Mouse (Mus musculus) forebrain, embryonic 12.5 days (tissue): ENCODE measurements around the gene Gsk3a. TPM values are rescaled to one million over a fixed set of nuclear protein-coding genes. Genes with fewer than 3 reads are reported as not detected.

Experiments used
- ATAC-seq: fragments of 200-750 bp; cut with Nextera tagmentation; 2 replicates; pipeline ENCODE4 v1.8.0; 2017; ENCODE audit warnings: moderate TSS enrichment; ENCODE audit not compliant: low FRiP score
- H3K27ac ChIP-seq: fragments of 300-500 bp; sonication (generic); 2 replicates; pipeline ENCODE4 v1.5.1; 2016; ENCODE audit warnings: mild to moderate bottlenecking
- H3K27me3 ChIP-seq: fragments of 300-500 bp; sonication (generic); 2 replicates; pipeline ENCODE4 v1.6.1; 2016; ENCODE audit warnings: mild to moderate bottlenecking
- H3K36me3 ChIP-seq: fragments of 300-500 bp; sonication (generic); replicated peaks from 2 replicates; pipeline ENCODE4 v1.6.1; 2016; ENCODE audit warnings: mild to moderate bottlenecking
- H3K4me1 ChIP-seq: fragments of 300-500 bp; sonication (generic); 2 replicates; pipeline ENCODE4 v1.6.1; 2016
- H3K4me2 ChIP-seq: fragments of 300-500 bp; sonication (generic); 2 replicates; pipeline ENCODE4 v1.6.1; 2016; ENCODE audit warnings: mild to moderate bottlenecking, moderate library complexity
- H3K4me3 ChIP-seq: fragments of 300-500 bp; sonication (generic); replicated peaks from 2 replicates; pipeline ENCODE4 v1.5.1; 2016; ENCODE audit warnings: mild to moderate bottlenecking
- H3K9ac ChIP-seq: fragments of 300-500 bp; sonication (generic); 2 replicates; pipeline ENCODE4 v1.6.1; 2016; ENCODE audit warnings: mild to moderate bottlenecking
- H3K9me3 ChIP-seq: fragments of 300-500 bp; sonication (generic); 2 replicates; pipeline ENCODE4 v1.6.1; 2016
- WGBS: fragments of 180-500 bp; shearing (Covaris S2); methylation state at CpG from one replicate; pipeline ENCODE4 v1.1.7; 2016; 5-methylcytosine and 5-hydroxymethylcytosine counted together
- polyA plus RNA-seq: library from polyadenylated mRNA; unstranded; fragments of >200 nt; fragmentation: Nextera tagmentation; extraction: Ambion mirVana; gene quantifications from 2 replicates; pipeline ENCODE4 v1.2.1, GENCODE M21; 2016

Gene Gsk3a
- polyA plus RNA-seq, 1 experiment from 2014 or later = 15.9 TPM

- peaks cover 45% of the 10 kb centered on the region for H3K36me3 ChIP-seq
- no peak overlapping the region for H3K27ac ChIP-seq
- H3K4me2 ChIP-seq = no peak overlapping the region
- no peaks in the 10 kb centered on the region for H3K9me3 ChIP-seq
- no peak for ATAC-seq
- H3K27me3 ChIP-seq = no peaks in the 10 kb centered on the region
- 90% methylated on average over 16 of the region's 16 CpGs for WGBS
- no peaks in the 10 kb centered on the region for H3K4me1 ChIP-seq
- H3K4me3 ChIP-seq = no peak overlapping the region
- no peak overlapping the region for H3K9ac ChIP-seq
These were observed 31.4 kb downstream of the Gsk3a start for GRCm38 (mm10) chr7:25206094-25206830.

GRCm38 (mm10) chr7:25205355-25206093 is 32.1 kb downstream of the Gsk3a start:
- H3K9ac ChIP-seq = no peak overlapping the region
- WGBS = 91% methylated on average over 16 of the region's 16 CpGs
- H3K4me1 ChIP-seq = no peaks in the 10 kb centered on the region
- H3K36me3 ChIP-seq = peaks cover 44% of the 10 kb centered on the region
- no peak overlapping the region for H3K4me3 ChIP-seq
- H3K4me2 ChIP-seq = no peak overlapping the region
- no peaks in the 10 kb centered on the region for H3K9me3 ChIP-seq
- H3K27me3 ChIP-seq = no peaks in the 10 kb centered on the region
- no peak overlapping the region for H3K27ac ChIP-seq
- ATAC-seq = no peak

GRCm38 (mm10) chr7:25203624-25204023 is 34.0 kb downstream of the Gsk3a start:
- no peak overlapping the region for H3K4me2 ChIP-seq
- H3K36me3 ChIP-seq = peaks cover 29% of the 10 kb centered on the region
- no peaks in the 10 kb centered on the region for H3K9me3 ChIP-seq
- no peaks in the 10 kb centered on the region for H3K4me1 ChIP-seq
- H3K4me3 ChIP-seq = no peak overlapping the region
- H3K27me3 ChIP-seq = no peaks in the 10 kb centered on the region
- H3K27ac ChIP-seq = no peak overlapping the region
- ATAC-seq = no peak
- WGBS = 91% methylated on average over 20 of the region's 20 CpGs
- H3K9ac ChIP-seq = no peak overlapping the region

- no peaks in the 10 kb centered on the region for H3K4me1 ChIP-seq
- H3K36me3 ChIP-seq = peaks cover 16% of the 10 kb centered on the region
- no peak for ATAC-seq
- no peak overlapping the region for H3K9ac ChIP-seq
- no peaks in the 10 kb centered on the region for H3K27me3 ChIP-seq
- H3K9me3 ChIP-seq = no peaks in the 10 kb centered on the region
- no peak overlapping the region for H3K4me2 ChIP-seq
- 77% methylated on average over 10 of the region's 10 CpGs for WGBS
- H3K4me3 ChIP-seq = no peak overlapping the region
- H3K27ac ChIP-seq = no peak overlapping the region
These were observed 40.1 kb downstream of the Gsk3a start for GRCm38 (mm10) chr7:25197384-25198018.

- Histone ChIP-seq H3K36me3 (peaks cover 4% of the 10 kb centered on the region; the same call in 1 of the 2 replicates), H3K4me1 (no peaks in the 10 kb centered on the region), H3K27ac (no peak overlapping the region), H3K9ac (no peak overlapping the region), H3K27me3 (no peaks in the 10 kb centered on the region), H3K9me3 (no peaks in the 10 kb centered on the region), H3K4me3 (no peak overlapping the region), H3K4me2 (no peak overlapping the region)
- 92% methylated on average over 9 of the region's 9 CpGs for WGBS
- ATAC-seq = no peak
These were observed 41.5 kb downstream of the Gsk3a start for GRCm38 (mm10) chr7:25196107-25196506.

GRCm38 (mm10) chr7:25195148-25195547 is 42.5 kb downstream of the Gsk3a start:
- no peak overlapping the region for H3K9ac ChIP-seq
- no peak overlapping the region for H3K4me2 ChIP-seq
- no peak overlapping the region for H3K4me3 ChIP-seq
- H3K36me3 ChIP-seq = no peaks in the 10 kb centered on the region
- no peak overlapping the region for H3K27ac ChIP-seq
- no peak for ATAC-seq
- no peaks in the 10 kb centered on the region for H3K4me1 ChIP-seq
- no peaks in the 10 kb centered on the region for H3K9me3 ChIP-seq
- no peaks in the 10 kb centered on the region for H3K27me3 ChIP-seq
- WGBS = 72% methylated on average over 3 of the region's 3 CpGs

- Histone ChIP-seq H3K4me2 (no peak overlapping the region), H3K4me3 (no peak overlapping the region), H3K9ac (no peak overlapping the region), H3K4me1 (peaks cover 5% of the 10 kb centered on the region; the same call in 1 of the 2 replicates), H3K9me3 (no peaks in the 10 kb centered on the region), H3K27ac (no peak overlapping the region), H3K27me3 (no peaks in the 10 kb centered on the region), H3K36me3 (no peaks in the 10 kb centered on the region)
- WGBS = 79% methylated on average over 8 of the region's 8 CpGs
- ATAC-seq = no peak
These were observed 45.5 kb downstream of the Gsk3a start for GRCm38 (mm10) chr7:25192110-25192509.

- Histone ChIP-seq H3K4me1 (peaks cover 5% of the 10 kb centered on the region; the same call in 1 of the 2 replicates), H3K4me3 (no peak overlapping the region), H3K4me2 (no peak overlapping the region), H3K36me3 (no peaks in the 10 kb centered on the region), H3K9me3 (no peaks in the 10 kb centered on the region), H3K9ac (no peak overlapping the region), H3K27me3 (no peaks in the 10 kb centered on the region), H3K27ac (no peak overlapping the region)
- no peak for ATAC-seq
- WGBS = 87% methylated on average over 11 of the region's 11 CpGs
These were observed 46.8 kb downstream of the Gsk3a start for GRCm38 (mm10) chr7:25190806-25191205.

- Histone ChIP-seq H3K4me2 (no peak overlapping the region), H3K4me3 (no peak overlapping the region), H3K4me1 (peaks cover 5% of the 10 kb centered on the region; the same call in 1 of the 2 replicates), H3K9me3 (no peaks in the 10 kb centered on the region), H3K27ac (no peak overlapping the region), H3K36me3 (no peaks in the 10 kb centered on the region), H3K27me3 (peaks cover 24% of the 10 kb centered on the region), H3K9ac (no peak overlapping the region)
- WGBS = 30% methylated on average over 21 of the region's 21 CpGs
- peak; percentile 91 for ATAC-seq
These were observed 49.7 kb downstream of the Gsk3a start for GRCm38 (mm10) chr7:25187662-25188650.

DNA sequence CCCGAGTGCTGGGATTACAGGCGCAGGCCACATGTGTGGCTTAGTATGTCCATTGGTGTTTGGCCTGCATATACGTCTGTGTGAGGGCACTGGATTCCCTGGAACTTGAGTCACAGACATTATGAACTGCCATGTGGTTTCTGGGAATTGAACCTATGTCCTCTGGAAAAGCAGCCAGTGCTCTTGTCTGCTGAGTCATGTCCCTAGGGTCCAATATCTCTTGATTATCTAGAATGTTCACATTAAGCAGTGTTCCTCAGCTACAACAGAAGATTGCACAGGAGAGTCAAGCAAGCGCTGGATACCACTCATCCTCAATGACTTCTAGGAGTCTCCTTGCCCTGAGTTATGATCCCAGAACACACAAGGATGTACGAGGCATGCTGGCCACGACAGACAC is 53.6 kb downstream of the Gsk3a start:
- no peak overlapping the region for H3K27ac ChIP-seq
- H3K4me1 ChIP-seq = peaks cover 28% of the 10 kb centered on the region
- H3K9me3 ChIP-seq = no peaks in the 10 kb centered on the region
- no peak for ATAC-seq
- WGBS = 90% methylated on average over 6 of the region's 6 CpGs
- no peak overlapping the region for H3K4me3 ChIP-seq
- peaks cover 57% of the 10 kb centered on the region for H3K27me3 ChIP-seq
- no peak overlapping the region for H3K4me2 ChIP-seq
- H3K9ac ChIP-seq = no peak overlapping the region
- H3K36me3 ChIP-seq = no peaks in the 10 kb centered on the region

GRCm38 (mm10) chr7:25181814-25182213 is 55.8 kb downstream of the Gsk3a start:
- WGBS = 2% methylated on average over 21 of the region's 21 CpGs
- peaks cover 76% of the 10 kb centered on the region for H3K27me3 ChIP-seq
- ATAC-seq = no peak

More at GRCm38 (mm10) chr7:25181814-25182213, 55.8 kb downstream of the Gsk3a start:
- Histone ChIP-seq H3K4me1 (peaks cover 39% of the 10 kb centered on the region), H3K4me2 (peak overlapping the region; percentile 84), H3K27ac (no peak overlapping the region), H3K36me3 (no peaks in the 10 kb centered on the region), H3K9me3 (no peaks in the 10 kb centered on the region), H3K4me3 (peak overlapping the region; percentile 22), H3K9ac (peak overlapping the region; percentile 33)
